Mouse (Mus musculus): ENCODE data around the gene Mast4.

DNA sequence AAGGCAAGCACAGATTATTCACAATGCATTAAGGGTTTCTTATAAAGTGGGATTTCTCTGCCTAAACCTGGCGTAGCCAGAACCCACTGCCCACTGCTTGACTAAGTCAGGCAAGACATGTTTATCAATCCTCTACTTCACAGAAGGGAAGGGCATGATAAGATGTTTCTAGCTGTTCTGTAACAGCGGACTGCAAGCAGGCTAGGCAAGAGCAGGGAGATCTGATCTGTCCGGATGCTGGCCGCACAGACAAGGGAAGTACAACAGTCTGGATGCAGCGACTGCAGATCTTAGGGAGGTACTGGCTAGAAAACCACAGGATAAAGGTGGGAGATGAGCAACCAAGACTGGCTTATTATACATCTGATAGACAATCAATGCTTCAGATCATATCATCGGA lies 519.1 kb downstream of the Mast4 start:
- TF ChIP-seq CTCF (conservative IDR thresholded peaks at IDR 0.05 in 1 of 2, IDR thresholded peaks at IDR 0.05 in 1 of 2; ENCODE audit: low read depth in 2 of 2, low read length in 2 of 2) (no peak), ZNF384 (IDR thresholded peaks at IDR 0.05; ENCODE audit: low read depth, low read length) (no peak), POLR2A (IDR thresholded peaks at IDR 0.05; ENCODE audit: low read depth, low read length) (no peak), EP300 (IDR thresholded peaks at IDR 0.05; ENCODE audit: low read length) (no peak), HCFC1 (IDR thresholded peaks at IDR 0.05; ENCODE audit: low read depth, low read length) (no peak), MXI1 (IDR thresholded peaks at IDR 0.05; ENCODE audit: low read depth, low read length) (no peak), ETS1 (conservative IDR thresholded peaks at IDR 0.05; ENCODE audit: low read depth, low read length) (no peak), CHD1 (IDR thresholded peaks at IDR 0.05; ENCODE audit: low read depth, low read length) (no peak), MAZ (IDR thresholded peaks at IDR 0.05; ENCODE audit: low read depth, low read length) (no peak), MAX (IDR thresholded peaks at IDR 0.05; ENCODE audit: low read length) (no peak)

Data from CH12.LX (cell line).